Mouse (Mus musculus) gastrocnemius, postnatal 36 days (tissue): ENCODE data around the gene Ptger3. TPM values are rescaled to one million over a fixed set of nuclear protein-coding genes. Genes with fewer than 3 reads are reported as not detected.

Experiments
- DNase-seq, 2 experiments: peaks; one replicate each; pipeline ENCODE4 v3.0.0; 2022
- intact Hi-C: fragments of 180-260 bp; cut with DNase I; formaldehyde crosslinking; loops from one replicate; pipeline ENCODE4 v1.15.1; 2025
- long read RNA-seq, 2 experiments: library from polyadenylated mRNA; stranded (forward); transcript quantifications; one replicate each; pipeline ENCODE4 v2.0.0; 2021
- total RNA-seq, 2 experiments: library from RNA; stranded (reverse); gene quantifications; 2 replicates each; pipeline ENCODE4 v1.2.3; 2021

The Ptger3 gene
- total RNA-seq = under 1 TPM; 0.36 to 0.62 TPM
- long read RNA-seq, experiment 1, partial matches to known transcripts = 0 of 1 reads
- long read RNA-seq, experiment 1, other reads (novel, unspliced or antisense) = 0 of 1 reads
- long read RNA-seq, experiment 2 = 0 reads

GRCm38 (mm10) chr3:157566725-157567565 is at the start of gene Ptger3:
TSS of gene Ptger3 (plus strand) at chr3:157566892.
- DNase-seq = no peak
- intact Hi-C loops = loop anchor here (5.0 kb wide), 1 partner anchor 150 kb away; no protein-coding TSS in a partner anchor

GRCm38 (mm10) chr3:157517992-157518391 is 48.7 kb upstream of the Ptger3 start:
- intact Hi-C loops = no loop called here
- no peak for DNase-seq

- intact Hi-C loops = no loop called here
Measured at GRCm38 (mm10) chr3:157520433-157520832, 46.3 kb upstream of the Ptger3 start.

DNA sequence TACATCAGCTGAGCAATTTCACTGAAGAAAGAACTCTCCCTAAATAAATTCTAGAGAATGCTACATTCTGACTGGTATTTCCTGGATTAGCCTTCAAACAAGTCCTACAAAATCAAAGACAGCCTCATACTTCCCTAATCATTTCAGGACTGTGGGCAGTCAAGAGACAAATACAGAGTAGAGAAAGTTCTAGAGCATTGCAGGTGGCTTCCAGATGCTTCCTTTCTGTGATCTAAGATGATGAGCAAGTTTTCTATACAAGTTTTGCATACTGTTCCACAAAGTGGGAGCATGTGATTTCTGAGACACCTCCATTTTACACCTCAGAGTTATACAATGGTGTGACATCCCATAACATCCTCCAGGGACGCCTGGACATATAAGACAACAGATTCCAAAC is 42.9 kb upstream of the Ptger3 start:
- no peak for DNase-seq
- intact Hi-C loops = no loop called here

More at GRCm38 (mm10) chr3:157520433-157520832, 46.3 kb upstream of the Ptger3 start:
- no peak for DNase-seq

GRCm38 (mm10) chr3:157531585-157531984 is 35.1 kb upstream of the Ptger3 start:
- intact Hi-C loops = loop anchor here (10.0 kb wide), 1 partner anchor 503 kb away; the partner anchor contains the start of genes Lrrc40 and Srsf11
- no peak for DNase-seq

DNA sequence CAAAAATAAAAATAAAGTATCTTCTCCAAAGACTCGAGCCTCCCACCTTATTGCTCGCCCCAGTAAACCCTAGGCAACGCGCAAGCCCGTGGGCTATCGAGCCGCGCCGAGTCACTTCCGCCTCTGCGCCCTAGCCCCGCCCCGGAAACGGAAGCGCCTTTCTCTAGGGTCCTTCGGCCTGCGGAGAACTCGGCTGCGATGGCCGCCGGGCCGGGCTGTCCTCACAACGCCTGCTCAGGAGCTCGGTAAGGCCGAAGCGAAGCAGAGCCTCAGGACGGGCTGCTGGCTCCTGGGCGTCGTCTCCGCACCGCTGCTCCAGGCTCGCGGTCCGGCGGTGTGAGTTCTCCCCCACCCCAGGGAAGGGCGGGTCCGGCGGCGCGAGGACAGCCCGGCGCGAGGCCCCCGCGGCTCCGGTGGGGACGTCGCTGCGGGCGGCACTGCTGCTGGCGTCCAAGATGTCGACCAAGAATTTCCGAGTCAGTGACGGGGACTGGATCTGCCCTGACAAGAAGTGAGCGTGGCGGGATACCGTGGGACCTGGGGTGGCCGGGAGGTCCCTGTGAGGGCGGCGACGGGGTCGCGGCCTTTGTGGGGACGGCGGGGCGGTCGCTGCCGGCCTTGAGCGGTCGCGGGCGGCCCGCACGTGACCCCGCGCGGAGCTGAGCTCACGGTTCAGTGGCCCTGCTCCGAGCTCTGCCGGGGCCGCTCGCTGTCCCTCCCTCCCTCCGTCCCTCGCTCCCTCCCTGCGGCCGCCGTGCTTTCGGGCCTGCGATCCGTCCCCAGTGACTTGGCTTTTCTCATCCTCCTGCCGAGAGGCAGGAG is 32.5 kb upstream of the Ptger3 start, which contains the start of gene Zranb2:
Zranb2 (plus strand) TSS at position 197 of the 822 bp plus-strand sequence.
- DNase-seq = peak; percentile 93
- intact Hi-C loops = loop anchor here (10.0 kb wide), 1 partner anchor 501 kb away; the partner anchor contains the start of genes Lrrc40 and Srsf11

- intact Hi-C loops = loop anchor here (10.0 kb wide), 1 partner anchor 500 kb away; the partner anchor contains the start of genes Lrrc40 and Srsf11
- no peak for DNase-seq
Measured at GRCm38 (mm10) chr3:157534786-157535415, 31.8 kb upstream of the Ptger3 start.

- DNase-seq = no peak
- intact Hi-C loops = no loop called here
Measured at GRCm38 (mm10) chr3:157549323-157549722, 17.4 kb upstream of the Ptger3 start.

GRCm38 (mm10) chr3:157549758-157550600 is 16.7 kb upstream of the Ptger3 start:
- intact Hi-C loops = no loop called here
- DNase-seq = no peak

- DNase-seq = no peak
- intact Hi-C loops = loop anchor here (5.0 kb wide), 1 partner anchor 152 kb away; no protein-coding TSS in a partner anchor
Measured at GRCm38 (mm10) chr3:157565196-157565595, 1.5 kb upstream of the Ptger3 start.

GRCm38 (mm10) chr3:157567566-157568132 is 957 bp downstream of the Ptger3 start:
- intact Hi-C loops = loop anchor here (5.0 kb wide), 1 partner anchor 150 kb away; no protein-coding TSS in a partner anchor
- no peak for DNase-seq

DNA sequence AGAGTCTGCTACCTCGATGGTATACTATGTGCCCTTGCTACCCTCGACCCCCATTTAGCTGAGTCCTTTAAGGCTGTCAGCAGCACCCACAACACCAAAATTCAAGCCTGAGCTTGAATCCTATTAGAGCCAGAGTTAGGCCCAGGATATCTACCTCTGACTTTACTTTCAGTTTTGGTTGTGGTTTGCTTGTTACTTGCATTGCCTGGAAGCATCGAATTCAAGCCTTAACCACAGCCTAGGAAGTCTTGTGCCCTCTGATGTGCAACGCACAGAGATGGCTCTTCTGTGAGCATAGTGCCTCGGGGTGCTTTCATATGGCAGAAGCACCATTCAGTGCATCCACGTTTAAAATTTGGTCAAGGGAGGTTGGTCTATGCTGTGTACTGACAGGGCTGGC is 5.3 kb downstream of the Ptger3 start:
- intact Hi-C loops = no loop called here
- no peak for DNase-seq

DNA sequence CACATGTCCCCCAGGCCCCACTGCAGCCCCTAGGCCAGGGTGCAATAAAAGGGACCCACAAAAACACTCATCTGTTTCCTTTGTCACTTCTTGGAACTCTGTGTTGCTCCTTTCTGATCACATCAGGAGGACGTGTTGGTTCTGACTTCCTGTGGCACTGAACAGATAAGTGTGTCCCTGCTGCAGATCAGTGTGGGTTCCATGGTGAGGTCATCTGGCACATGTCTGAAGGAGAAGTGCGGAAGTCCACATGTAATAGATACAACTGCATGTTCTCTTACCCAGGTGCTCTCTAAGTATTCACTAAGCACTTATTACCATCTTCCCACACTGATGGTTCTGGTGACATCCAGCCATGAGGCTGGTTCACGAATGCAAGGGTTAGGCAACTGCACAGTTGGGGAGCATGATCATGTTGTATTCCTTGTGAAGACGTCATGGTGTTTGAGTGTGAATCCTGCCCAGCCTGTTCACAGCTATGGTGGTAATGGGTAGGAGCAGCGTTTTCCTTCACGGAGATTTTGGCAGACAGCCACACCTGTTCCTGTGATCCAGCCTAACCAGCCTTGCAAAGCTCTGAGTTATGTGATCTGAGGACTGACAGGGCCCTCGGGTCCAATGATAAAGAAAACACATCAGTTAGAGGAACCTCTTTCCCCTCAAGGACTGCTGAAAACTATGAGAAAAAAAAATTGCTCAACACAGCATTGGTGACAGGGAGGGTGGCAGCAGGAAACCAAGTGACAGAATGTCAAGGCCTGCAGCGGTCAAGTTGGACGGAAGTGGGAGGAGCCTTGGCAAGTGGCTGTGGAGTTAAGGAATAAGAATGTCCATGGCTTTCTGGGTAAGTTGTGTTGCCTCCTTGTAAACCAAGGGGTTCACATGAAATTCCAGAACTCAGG is 9.0 kb downstream of the Ptger3 start:
- no peak for DNase-seq
- intact Hi-C loops = no loop called here

DNA sequence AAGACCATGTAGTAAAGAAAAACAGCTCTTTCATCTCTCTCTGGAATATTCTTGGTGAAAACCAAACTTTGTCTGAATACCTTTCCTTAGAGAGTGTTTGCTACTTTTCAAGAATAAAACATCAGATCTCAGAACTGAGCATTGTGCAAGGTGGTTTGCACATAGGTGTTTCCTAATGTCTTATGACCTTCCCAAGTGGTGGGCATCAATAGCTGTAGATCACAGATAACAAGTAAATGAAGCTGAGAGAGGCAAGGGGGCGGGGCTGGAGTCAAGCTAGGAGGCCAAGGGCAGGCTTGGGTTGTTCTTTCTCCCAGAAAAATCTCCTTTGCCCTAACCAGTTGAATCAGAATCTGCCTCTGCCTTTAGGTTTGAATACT is 9.6 kb downstream of the Ptger3 start:
- no peak for DNase-seq

GRCm38 (mm10) chr3:157576862-157577261 is 10.2 kb downstream of the Ptger3 start:
- intact Hi-C loops = no loop called here
- no peak for DNase-seq

More for the DNA sequence above, 9.6 kb downstream of the Ptger3 start:
- intact Hi-C loops = no loop called here

GRCm38 (mm10) chr3:157578469-157579170 is 11.9 kb downstream of the Ptger3 start:
- no peak for DNase-seq
- intact Hi-C loops = no loop called here

DNA sequence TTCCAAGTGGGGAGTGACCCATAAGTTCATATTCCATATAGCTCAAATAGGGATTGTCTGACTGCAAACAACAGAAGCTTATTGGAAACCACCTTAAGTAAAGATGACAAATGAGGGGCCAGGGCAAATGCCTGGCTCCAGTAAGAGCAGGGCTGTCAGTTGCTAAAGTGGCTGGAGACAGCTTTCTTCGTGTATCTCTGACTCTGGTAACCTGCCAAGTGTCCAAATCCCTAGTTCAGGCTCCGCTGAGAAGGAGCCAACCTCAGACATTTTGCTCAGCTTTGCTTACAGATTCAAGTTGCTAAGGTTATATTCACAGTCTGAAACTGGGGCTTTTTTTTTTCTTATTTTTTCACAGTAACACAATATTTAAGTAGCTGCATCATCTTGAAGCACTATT is 12.7 kb downstream of the Ptger3 start:
- intact Hi-C loops = no loop called here
- no peak for DNase-seq
